Mouse (Mus musculus) megakaryocyte, embryonic 14.5 days (primary cell): Measurements from ENCODE around the gene Irs1.

Experiments
- FLI1 ChIP-seq: IDR thresholded peaks from 2 replicates; pipeline ENCODE4 v1.6.1; 2012; ENCODE audit warnings: low read length, inconsistent platforms, mixed read lengths
- GATA1 ChIP-seq: IDR thresholded peaks from 3 replicates; pipeline ENCODE4 v1.6.1; 2012; ENCODE audit warnings: mixed read lengths, low read length, inconsistent platforms, borderline replicate concordance

DNA sequence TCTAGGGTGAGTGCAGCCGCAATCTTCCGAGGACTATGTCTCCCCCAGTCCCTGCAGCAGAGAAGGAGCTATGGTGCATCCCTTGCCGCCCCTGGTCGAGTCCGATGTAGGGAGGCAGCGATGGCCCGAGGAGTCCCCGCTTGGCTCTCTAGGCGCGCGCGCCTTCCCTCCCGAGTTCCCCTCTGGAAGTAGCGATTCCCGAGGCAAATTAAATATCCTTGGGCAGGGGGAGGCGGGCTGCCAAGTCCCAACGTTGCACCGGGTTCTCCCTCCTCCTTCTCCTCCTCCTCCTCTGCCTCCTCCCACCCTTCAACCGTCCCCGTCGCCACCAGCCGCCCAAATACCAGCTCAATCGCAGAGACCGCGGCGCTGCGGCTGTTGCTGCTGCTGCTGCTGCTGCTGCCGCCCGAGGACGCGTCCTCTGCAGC, 479 bp downstream of the Irs1 start:
- TF ChIP-seq FLI1 (no peak), GATA1 (no peak)
